Mouse (Mus musculus) kidney, postnatal 0 days (tissue): Measurements from ENCODE around the gene Polr2g. TPM values are rescaled to one million over a fixed set of nuclear protein-coding genes. Genes with fewer than 3 reads are reported as not detected.
A peak's percentile ranks its signal among the peaks of the same experiment; 100 is the strongest.

Experiments used
- ATAC-seq: fragments of 200-750 bp; cut with Nextera tagmentation; replicated peaks from 2 replicates; pipeline ENCODE4 v1.8.0; 2017; ENCODE audit warnings: low read depth, moderate number of reproducible peaks, moderate TSS enrichment, moderate library complexity; ENCODE audit not compliant: low FRiP score
- DNase-seq: peaks from one replicate; pipeline ENCODE4 v3.0.0-alpha.2; 2016; ENCODE audit warnings: low spot score
- H3K27ac ChIP-seq: fragments of 300-500 bp; sonication (generic); 2 replicates; pipeline ENCODE4 v1.5.1; 2014; ENCODE audit warnings: mild to moderate bottlenecking
- H3K27me3 ChIP-seq: fragments of 300-500 bp; sonication (generic); 2 replicates; pipeline ENCODE4 v1.6.1; 2014; ENCODE audit warnings: low read length, mixed read lengths; ENCODE audit not compliant: insufficient read depth
- H3K36me3 ChIP-seq: fragments of 300-500 bp; sonication (generic); 2 replicates; pipeline ENCODE4 v1.6.1; 2014; ENCODE audit warnings: low read length, mixed read lengths; ENCODE audit not compliant: insufficient read depth
- H3K4me1 ChIP-seq: fragments of 300-500 bp; sonication (generic); replicated peaks from 2 replicates; pipeline ENCODE4 v1.6.1; 2014; ENCODE audit warnings: antibody characterized with exemption, low read length, mixed read lengths; ENCODE audit not compliant: insufficient read depth
- H3K4me2 ChIP-seq: fragments of 300-500 bp; sonication (generic); 2 replicates; pipeline ENCODE4 v1.6.1; 2014; ENCODE audit warnings: mild to moderate bottlenecking, low read length, moderate library complexity, mixed read lengths
- H3K4me3 ChIP-seq: fragments of 300-500 bp; sonication (generic); replicated peaks from 2 replicates; pipeline ENCODE4 v1.5.1; 2014; ENCODE audit warnings: low read depth, low read length
- H3K9ac ChIP-seq: fragments of 300-500 bp; sonication (generic); 2 replicates; pipeline ENCODE4 v1.6.1; 2014; ENCODE audit warnings: low read depth, low read length
- H3K9me3 ChIP-seq: fragments of 300-500 bp; sonication (generic); replicated peaks from 2 replicates; pipeline ENCODE4 v1.6.1; 2016; ENCODE audit warnings: low read length, inconsistent platforms, mixed read lengths
- CTCF ChIP-seq: IDR thresholded peaks from 2 replicates; pipeline ENCODE4 v1.5.1; 2016; ENCODE audit warnings: antibody characterized with exemption, low read depth, mild to moderate bottlenecking, moderate library complexity
- WGBS: fragments of 180-500 bp; shearing (Covaris S2); extraction: QIAGEN DNeasy Blood & Tissue Kit; methylation state at CpG from one replicate; pipeline ENCODE4 v1.1.7; 2014; 5-methylcytosine and 5-hydroxymethylcytosine counted together
- polyA plus RNA-seq: library from polyadenylated mRNA; unstranded; fragments of >200 nt; fragmentation: Nextera tagmentation; extraction: Ambion mirVana; gene quantifications from 2 replicates; pipeline ENCODE4 v1.2.1, GENCODE M21; 2015

Gene Polr2g
- polyA plus RNA-seq, 1 experiment from 2014 or later, result 187 TPM

DNA sequence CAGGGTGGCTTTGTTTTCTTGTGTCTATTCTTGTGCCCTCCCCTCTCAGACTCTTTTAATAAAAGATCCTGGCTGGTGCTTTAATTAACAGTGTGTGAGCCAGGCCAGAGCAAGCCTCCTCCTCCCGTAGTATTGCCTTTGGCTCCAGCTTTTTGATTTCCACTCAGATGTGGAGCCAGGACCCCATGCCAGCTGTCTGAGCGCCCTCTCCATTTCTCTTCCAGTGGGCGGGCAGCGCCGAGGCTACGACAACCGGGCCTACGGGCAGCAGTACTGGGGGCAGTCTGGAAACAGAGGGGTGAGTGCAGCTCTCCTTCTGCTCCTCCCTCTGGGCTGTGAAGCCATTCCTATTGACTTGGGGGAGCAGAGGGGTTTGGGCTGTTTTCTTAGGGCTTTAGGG lies 32.3 kb upstream of the Polr2g start:
- Histone ChIP-seq H3K9me3 (no peaks in the 10 kb centered on the region), H3K27me3 (no peaks in the 10 kb centered on the region), H3K27ac (no peak overlapping the region), H3K4me3 (no peak overlapping the region), H3K36me3 (peaks cover 79% of the 10 kb centered on the region), H3K4me2 (no peak overlapping the region), H3K9ac (no peak overlapping the region), H3K4me1 (no peaks in the 10 kb centered on the region)
- ATAC-seq (no peak), DNase-seq (no peak)
- no peak for TF ChIP-seq CTCF
- 90% methylated on average over 8 of the region's 8 CpGs for WGBS

DNA sequence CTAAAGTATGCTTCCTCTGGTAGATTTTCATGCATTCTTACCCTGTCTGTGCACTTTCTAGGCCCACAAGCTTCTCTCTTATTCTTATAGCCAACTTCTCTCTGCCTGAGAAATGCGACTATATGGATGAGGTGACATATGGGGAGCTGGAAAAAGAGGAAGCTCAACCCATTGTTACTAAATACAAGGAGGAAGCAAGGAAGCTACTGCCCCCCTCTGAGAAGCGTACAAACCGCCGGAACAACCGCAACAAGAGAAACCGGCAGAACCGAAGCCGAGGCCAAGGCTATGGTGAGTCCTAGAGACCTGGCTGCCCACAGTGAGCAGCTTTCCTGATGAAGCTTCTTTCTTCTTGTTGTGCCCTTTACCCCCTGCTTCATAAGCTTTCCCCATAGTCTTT lies 31.3 kb upstream of the Polr2g start, which contains the start of gene AC129217.1:
Gene AC129217.1 (plus strand): TSS at position 114 of the 400 bp plus-strand sequence.
- H3K36me3 ChIP-seq, result peaks cover 88% of the 10 kb centered on the region
- no peaks in the 10 kb centered on the region for H3K9me3 ChIP-seq
- TF ChIP-seq CTCF, result no peak
- no peak within 1 kb of the TSS for H3K4me3 ChIP-seq
- no peak within 1 kb of the TSS for H3K27ac ChIP-seq
- no peaks in the 10 kb centered on the region for H3K27me3 ChIP-seq
- DNase-seq, result no peak
- no peak within 1 kb of the TSS for H3K9ac ChIP-seq
- no peaks in the 10 kb centered on the region for H3K4me1 ChIP-seq
- 90% methylated on average over 8 of the region's 8 CpGs for WGBS
- ATAC-seq, result no peak
- H3K4me2 ChIP-seq, result no peak within 1 kb of the TSS

DNA sequence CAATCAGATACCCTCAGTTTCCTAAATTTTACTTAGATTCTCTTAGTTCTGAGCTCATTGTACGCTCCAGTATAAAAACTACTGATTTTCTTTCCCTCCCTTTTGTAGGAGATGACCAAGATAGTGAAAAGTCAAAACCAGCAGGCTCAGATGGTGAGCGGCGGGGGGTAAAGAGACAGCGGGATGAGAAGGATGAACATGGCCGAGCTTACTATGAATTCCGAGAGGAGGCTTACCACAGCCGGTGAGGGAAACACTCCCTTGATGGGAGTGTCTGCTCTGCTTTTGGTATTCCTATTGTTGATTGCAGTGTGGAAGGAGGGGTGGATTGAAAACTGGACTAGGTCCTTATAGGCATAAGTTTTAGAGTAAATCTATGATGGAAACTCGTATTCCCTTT lies 24.3 kb upstream of the Polr2g start:
- H3K4me2 ChIP-seq, result peak overlapping the region; percentile 73
- 61% methylated on average over 8 of the region's 8 CpGs for WGBS
- no peaks in the 10 kb centered on the region for H3K27me3 ChIP-seq
- DNase-seq, result no peak
- no peak for TF ChIP-seq CTCF
- H3K9me3 ChIP-seq, result no peaks in the 10 kb centered on the region
- no peaks in the 10 kb centered on the region; the same call in none of the 2 replicates for H3K4me1 ChIP-seq
- no peak for ATAC-seq
- no peak overlapping the region for H3K9ac ChIP-seq
- peaks cover 45% of the 10 kb centered on the region for H3K36me3 ChIP-seq
- peak overlapping the region; percentile 8; the same call in 1 of the 2 replicates for H3K4me3 ChIP-seq
- H3K27ac ChIP-seq, result no peak overlapping the region

DNA sequence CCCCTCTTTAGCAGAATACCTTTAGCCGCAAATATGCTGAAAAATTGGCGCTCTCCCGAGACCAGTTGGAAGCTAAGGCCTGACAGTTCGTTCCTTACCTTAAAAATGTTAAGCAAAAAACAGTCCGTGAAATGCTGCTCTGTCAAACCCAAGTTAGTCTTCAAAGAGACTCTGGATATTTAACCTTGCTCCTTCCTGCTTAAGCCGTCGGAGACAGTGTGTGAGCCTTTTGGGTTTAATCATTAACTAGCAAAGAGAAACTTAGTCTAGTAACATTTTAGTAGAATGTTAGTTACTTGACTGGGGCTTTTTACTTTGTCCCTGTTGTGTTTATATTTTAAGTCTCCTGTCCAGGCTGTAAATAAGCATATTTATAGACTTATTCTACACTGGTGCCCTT lies 22.8 kb upstream of the Polr2g start:
- WGBS, result under 1% methylated on average over 7 of the region's 7 CpGs
- Histone ChIP-seq H3K4me2 (peak overlapping the region; percentile 73), H3K9me3 (no peaks in the 10 kb centered on the region), H3K36me3 (peaks cover 35% of the 10 kb centered on the region), H3K4me3 (peak overlapping the region; percentile 98), H3K4me1 (no peaks in the 10 kb centered on the region; the same call in none of the 2 replicates), H3K9ac (peak overlapping the region; percentile 98), H3K27me3 (no peaks in the 10 kb centered on the region), H3K27ac (peak overlapping the region; percentile 99)
- DNase-seq, result peak; percentile 67
- no peak for TF ChIP-seq CTCF
- ATAC-seq, result no peak

- no peak for TF ChIP-seq CTCF
- WGBS, result under 1% methylated on average over 48 of the region's 48 CpGs
- Histone ChIP-seq H3K27me3 (no peaks in the 10 kb centered on the region), H3K9ac (peak overlapping the region; percentile 98), H3K4me1 (no peaks in the 10 kb centered on the region; the same call in none of the 2 replicates), H3K4me2 (peak overlapping the region; percentile 73), H3K4me3 (peak overlapping the region; percentile 98), H3K27ac (peak overlapping the region; percentile 99), H3K36me3 (peaks cover 28% of the 10 kb centered on the region), H3K9me3 (no peaks in the 10 kb centered on the region)
- no peak for ATAC-seq
- peak; percentile 31 for DNase-seq
Measured at GRCm38 (mm10) chr19:8820424-8820956, 22.1 kb upstream of the Polr2g start.

DNA sequence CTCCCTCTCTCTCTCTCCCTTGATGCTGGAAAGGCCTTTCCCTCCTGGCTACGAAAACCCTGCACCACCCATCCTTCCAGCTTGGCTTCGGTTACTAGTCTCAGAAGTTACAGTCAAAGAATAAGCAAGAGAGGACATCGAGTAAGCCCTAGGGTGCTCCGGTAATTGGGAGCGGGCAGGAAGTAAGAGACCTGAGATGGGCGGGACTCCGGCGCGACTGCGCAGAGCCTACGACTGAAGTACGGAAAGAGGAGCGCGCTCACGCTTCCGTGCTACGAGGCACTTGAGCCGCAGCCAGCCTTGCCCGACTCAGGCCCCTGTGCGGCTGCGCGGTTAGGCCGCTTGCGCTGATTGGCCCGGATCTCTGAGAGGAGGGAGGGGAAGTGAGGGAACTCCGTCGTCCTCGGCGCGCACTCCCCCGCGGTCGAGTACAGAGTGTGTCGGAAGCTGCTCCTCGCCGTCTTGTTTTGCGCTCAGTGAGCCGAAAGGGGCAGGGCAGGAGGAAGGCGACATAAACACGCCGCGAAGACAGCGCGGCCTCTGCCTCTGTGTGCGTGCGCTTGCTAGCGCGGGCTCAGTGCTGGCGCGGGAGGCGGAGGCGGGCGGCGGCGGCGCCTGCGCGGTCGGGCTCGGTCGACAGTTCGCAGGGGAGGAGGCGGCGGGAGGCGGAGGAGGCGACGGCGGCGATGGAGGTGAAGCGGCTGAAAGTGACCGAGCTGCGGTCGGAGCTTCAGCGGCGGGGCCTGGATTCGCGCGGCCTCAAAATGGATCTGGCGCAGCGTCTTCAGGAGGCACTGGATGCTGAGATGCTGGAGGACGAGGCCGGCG lies 21.4 kb upstream of the Polr2g start, which contains the start of gene Hnrnpul2:
Gene Hnrnpul2 (plus strand): TSS at position 415 of the 828 bp plus-strand sequence.
- DNase-seq, result peak; percentile 99
- H3K36me3 ChIP-seq, result peaks cover 25% of the 10 kb centered on the region
- peak within 1 kb of the TSS; percentile 98 for H3K4me3 ChIP-seq
- no peaks in the 10 kb centered on the region for H3K9me3 ChIP-seq
- WGBS, result under 1% methylated on average over 82 of the region's 83 CpGs
- peak; percentile 95 for ATAC-seq
- H3K9ac ChIP-seq, result peak within 1 kb of the TSS; percentile 98
- TF ChIP-seq CTCF, result no peak
- H3K4me1 ChIP-seq, result no peaks in the 10 kb centered on the region; the same call in none of the 2 replicates
- peak within 1 kb of the TSS; percentile 85 for H3K4me2 ChIP-seq
- no peaks in the 10 kb centered on the region for H3K27me3 ChIP-seq
- peak within 1 kb of the TSS; percentile 99 for H3K27ac ChIP-seq
